Mouse (Mus musculus) myocyte (in vitro differentiated cells): ENCODE measurements around the gene Tmem256. TPM values are rescaled to one million over a fixed set of nuclear protein-coding genes. Genes with fewer than 3 reads are reported as not detected.

ENCODE experiments used
- H3K27me3 ChIP-seq: one replicate; pipeline ENCODE4 v1.6.1; 2011; ENCODE audit not compliant: control insufficient read depth, insufficient read depth, insufficient read length
- H3K36me3 ChIP-seq: one replicate; pipeline ENCODE4 v1.6.1; 2011; ENCODE audit not compliant: control insufficient read depth, insufficient read depth
- H3K4me2 ChIP-seq: one replicate; pipeline ENCODE4 v1.6.1; 2011; ENCODE audit warnings: low read depth, control low read depth
- H3K4me3 ChIP-seq: one replicate; pipeline ENCODE4 v1.5.1; 2011; ENCODE audit warnings: mild to moderate bottlenecking, control low read depth, moderate library complexity
- H3K79me2 ChIP-seq: one replicate; pipeline ENCODE4 v1.6.1; 2011; ENCODE audit not compliant: control insufficient read depth, insufficient read depth
- H3ac ChIP-seq: one replicate; pipeline ENCODE4 v1.6.1; 2011; ENCODE audit not compliant: control insufficient read depth, insufficient read length
- CEBPB ChIP-seq: IDR thresholded peaks from 2 replicates; pipeline ENCODE4 v1.6.1; 2011; ENCODE audit warnings: mild to moderate bottlenecking, moderate library complexity; ENCODE audit not compliant: poor library complexity, insufficient read depth, severe bottlenecking
- E2F4 ChIP-seq: IDR thresholded peaks from one replicate; pipeline ENCODE4 v1.6.1; 2011; ENCODE audit warnings: mild to moderate bottlenecking, control low read depth, moderate library complexity; ENCODE audit not compliant: insufficient read depth
- MAX ChIP-seq: IDR thresholded peaks from one replicate; pipeline ENCODE4 v1.6.1; 2011; ENCODE audit warnings: low read depth, mild to moderate bottlenecking, control low read depth
- MYOD1 ChIP-seq, 3 experiments: IDR thresholded peaks; one replicate each; pipeline ENCODE4 v1.6.1; 2011; ENCODE audit warnings: control low read depth in 2 of 3, low read depth in 2 of 3, mild to moderate bottlenecking in 2 of 3, moderate library complexity in 1 of 3; ENCODE audit not compliant: insufficient read length in 2 of 3, control insufficient read depth in 1 of 3
- MYOG ChIP-seq, 3 experiments: IDR thresholded peaks; one replicate each; pipeline ENCODE4 v1.6.1; 2011; ENCODE audit warnings: control low read depth in 2 of 3, low read depth in 2 of 3, mild to moderate bottlenecking in 2 of 3; ENCODE audit not compliant: insufficient read length in 2 of 3, control insufficient read depth in 1 of 3, insufficient read depth in 1 of 3
- POLR2A ChIP-seq: IDR thresholded peaks from one replicate; pipeline ENCODE4 v1.6.1; 2011; ENCODE audit warnings: low read depth, mild to moderate bottlenecking, control low read depth, moderate library complexity; ENCODE audit not compliant: insufficient read length
- POLR2AphosphoS2 ChIP-seq: IDR thresholded peaks from one replicate; pipeline ENCODE4 v1.6.1; 2011; ENCODE audit warnings: low read depth, control low read depth; ENCODE audit not compliant: insufficient read length
- REST ChIP-seq: IDR thresholded peaks from one replicate; pipeline ENCODE4 v1.6.1; 2011; ENCODE audit warnings: mild to moderate bottlenecking, control low read depth, moderate library complexity; ENCODE audit not compliant: insufficient read depth, insufficient read length
- SRF ChIP-seq: IDR thresholded peaks from one replicate; pipeline ENCODE4 v1.6.1; 2011; ENCODE audit warnings: low read depth; ENCODE audit not compliant: control insufficient read depth, insufficient read length
- TCF12 ChIP-seq: IDR thresholded peaks from one replicate; pipeline ENCODE4 v1.6.1; 2011; ENCODE audit warnings: mild to moderate bottlenecking, control low read depth; ENCODE audit not compliant: poor library complexity, insufficient read depth, severe bottlenecking
- TCF3 ChIP-seq: IDR thresholded peaks from one replicate; pipeline ENCODE4 v1.6.1; 2011; ENCODE audit warnings: low read depth, control low read depth; ENCODE audit not compliant: insufficient read length
- USF1 ChIP-seq: IDR thresholded peaks from one replicate; pipeline ENCODE4 v1.6.1; 2011; ENCODE audit warnings: low read depth, mild to moderate bottlenecking, control low read depth, moderate library complexity
- polyA plus RNA-seq: library from polyadenylated mRNA; unstranded; fragments of >200 nt; fragmentation: generic; extraction: Trizol; gene quantifications from one replicate; pipeline ENCODE4 v1.2.1, GENCODE M21; 2012; ENCODE audit warnings: missing spikeins

Tmem256 gene
- polyA plus RNA-seq, 1 experiment = 259 TPM

- Histone ChIP-seq H3K27me3 (no peaks in the 10 kb centered on the region), H3K4me3 (peak within 1 kb of the TSS; percentile 94), H3K36me3 (no peaks in the 10 kb centered on the region), H3K4me2 (peak within 1 kb of the TSS; percentile 91), H3K79me2 (peaks cover 28% of the 10 kb centered on the region), H3ac (peak within 1 kb of the TSS; percentile 66)
- no peak for TF ChIP-seq POLR2AphosphoS2
- TF ChIP-seq CEBPB = no peak
- TF ChIP-seq MYOG (IDR thresholded peaks at IDR 0.05; ENCODE audit: control insufficient read depth in 1 of 3, insufficient read depth in 1 of 3, insufficient read length in 2 of 3, low read depth in 2 of 3) = no peak
- TF ChIP-seq POLR2A = no peak
- TF ChIP-seq TCF12 = no peak
- no peak for TF ChIP-seq TCF3
- TF ChIP-seq MAX = no peak
- no peak for TF ChIP-seq REST
- TF ChIP-seq E2F4 = no peak
- TF ChIP-seq USF1 = no peak
- no peak for TF ChIP-seq SRF
- no peak for TF ChIP-seq MYOD1 (IDR thresholded peaks at IDR 0.05; ENCODE audit: control insufficient read depth in 1 of 3, insufficient read length in 2 of 3, low read depth in 2 of 3)
Observed at GRCm38 (mm10) chr11:69877878-69878277, 39.6 kb downstream of the Tmem256 start, which contains the start of gene Tmem95. Gene Tmem95 (minus strand): TSS chr11:69878018.

GRCm38 (mm10) chr11:69878399-69878798, 40.1 kb downstream of the Tmem256 start:
- no peaks in the 10 kb centered on the region for H3K36me3 ChIP-seq
- peak overlapping the region; percentile 91 for H3K4me2 ChIP-seq
- TF ChIP-seq MYOG (IDR thresholded peaks at IDR 0.05; ENCODE audit: control insufficient read depth in 1 of 3, insufficient read depth in 1 of 3, insufficient read length in 2 of 3, low read depth in 2 of 3) (no peak), POLR2A (no peak), TCF3 (no peak), MAX (no peak), USF1 (no peak), REST (no peak), E2F4 (no peak), TCF12 (no peak), CEBPB (no peak), POLR2AphosphoS2 (no peak), MYOD1 (IDR thresholded peaks at IDR 0.05; ENCODE audit: control insufficient read depth in 1 of 3, insufficient read length in 2 of 3, low read depth in 2 of 3) (no peak), SRF (no peak)
- H3K79me2 ChIP-seq = peaks cover 28% of the 10 kb centered on the region
- peak overlapping the region; percentile 66 for H3ac ChIP-seq
- no peaks in the 10 kb centered on the region for H3K27me3 ChIP-seq
- peak overlapping the region; percentile 94 for H3K4me3 ChIP-seq

- Histone ChIP-seq H3K36me3 (no peaks in the 10 kb centered on the region), H3ac (peak overlapping the region; percentile 66), H3K27me3 (no peaks in the 10 kb centered on the region), H3K4me3 (peak overlapping the region; percentile 94), H3K79me2 (peaks cover 28% of the 10 kb centered on the region), H3K4me2 (peak overlapping the region; percentile 91)
- no peak for TF ChIP-seq TCF3
- peak; percentile 13 for TF ChIP-seq POLR2AphosphoS2
- TF ChIP-seq MYOG (IDR thresholded peaks at IDR 0.05; ENCODE audit: control insufficient read depth in 1 of 3, insufficient read depth in 1 of 3, insufficient read length in 2 of 3, low read depth in 2 of 3) = no peak
- no peak for TF ChIP-seq POLR2A
- no peak for TF ChIP-seq CEBPB
- TF ChIP-seq TCF12 = no peak
- TF ChIP-seq MYOD1 (IDR thresholded peaks at IDR 0.05; ENCODE audit: control insufficient read depth in 1 of 3, insufficient read length in 2 of 3, low read depth in 2 of 3) = no peak
Observed at GRCm38 (mm10) chr11:69878952-69879351, 40.6 kb downstream of the Tmem256 start.

GRCm38 (mm10) chr11:69879711-69880110, 41.4 kb downstream of the Tmem256 start:
- no peak for TF ChIP-seq MYOG (IDR thresholded peaks at IDR 0.05; ENCODE audit: control insufficient read depth in 1 of 3, insufficient read depth in 1 of 3, insufficient read length in 2 of 3, low read depth in 2 of 3)
- TF ChIP-seq E2F4 = no peak
- TF ChIP-seq MYOD1 (IDR thresholded peaks at IDR 0.05; ENCODE audit: control insufficient read depth in 1 of 3, insufficient read length in 2 of 3, low read depth in 2 of 3) = no peak
- no peak for TF ChIP-seq POLR2A
- TF ChIP-seq REST = no peak
- no peak for TF ChIP-seq POLR2AphosphoS2
- no peaks in the 10 kb centered on the region for H3K27me3 ChIP-seq
- H3K4me2 ChIP-seq = peak overlapping the region; percentile 91
- H3ac ChIP-seq = peak overlapping the region; percentile 66
- H3K36me3 ChIP-seq = no peaks in the 10 kb centered on the region
- H3K79me2 ChIP-seq = peaks cover 28% of the 10 kb centered on the region
- H3K4me3 ChIP-seq = peak overlapping the region; percentile 94

- no peaks in the 10 kb centered on the region for H3K27me3 ChIP-seq
- H3K4me2 ChIP-seq = peak overlapping the region; percentile 91
- peaks cover 28% of the 10 kb centered on the region for H3K79me2 ChIP-seq
- TF ChIP-seq POLR2AphosphoS2 (no peak), POLR2A (no peak), MYOG (IDR thresholded peaks at IDR 0.05; ENCODE audit: control insufficient read depth in 1 of 3, insufficient read depth in 1 of 3, insufficient read length in 2 of 3, low read depth in 2 of 3) (no peak), USF1 (no peak), MAX (no peak), MYOD1 (IDR thresholded peaks at IDR 0.05; ENCODE audit: control insufficient read depth in 1 of 3, insufficient read length in 2 of 3, low read depth in 2 of 3) (no peak), REST (no peak), TCF12 (no peak), E2F4 (no peak), TCF3 (no peak), SRF (no peak), CEBPB (no peak)
- peak overlapping the region; percentile 66 for H3ac ChIP-seq
- H3K4me3 ChIP-seq = peak overlapping the region; percentile 94
- no peaks in the 10 kb centered on the region for H3K36me3 ChIP-seq
Observed at GRCm38 (mm10) chr11:69880506-69880852, 42.2 kb downstream of the Tmem256 start.
